Mouse (Mus musculus) T-helper 1 cell (primary cell): ENCODE results near the gene Sec24b.

Experiments used
- in situ Hi-C: fragments of 300-600 bp; cut with MboI, MseI; formaldehyde crosslinking; loops from one replicate; pipeline ENCODE4 v1.15.1; 2025; ENCODE audit warnings: high pct_unique_total_duplicates

The Sec24b gene

DNA sequence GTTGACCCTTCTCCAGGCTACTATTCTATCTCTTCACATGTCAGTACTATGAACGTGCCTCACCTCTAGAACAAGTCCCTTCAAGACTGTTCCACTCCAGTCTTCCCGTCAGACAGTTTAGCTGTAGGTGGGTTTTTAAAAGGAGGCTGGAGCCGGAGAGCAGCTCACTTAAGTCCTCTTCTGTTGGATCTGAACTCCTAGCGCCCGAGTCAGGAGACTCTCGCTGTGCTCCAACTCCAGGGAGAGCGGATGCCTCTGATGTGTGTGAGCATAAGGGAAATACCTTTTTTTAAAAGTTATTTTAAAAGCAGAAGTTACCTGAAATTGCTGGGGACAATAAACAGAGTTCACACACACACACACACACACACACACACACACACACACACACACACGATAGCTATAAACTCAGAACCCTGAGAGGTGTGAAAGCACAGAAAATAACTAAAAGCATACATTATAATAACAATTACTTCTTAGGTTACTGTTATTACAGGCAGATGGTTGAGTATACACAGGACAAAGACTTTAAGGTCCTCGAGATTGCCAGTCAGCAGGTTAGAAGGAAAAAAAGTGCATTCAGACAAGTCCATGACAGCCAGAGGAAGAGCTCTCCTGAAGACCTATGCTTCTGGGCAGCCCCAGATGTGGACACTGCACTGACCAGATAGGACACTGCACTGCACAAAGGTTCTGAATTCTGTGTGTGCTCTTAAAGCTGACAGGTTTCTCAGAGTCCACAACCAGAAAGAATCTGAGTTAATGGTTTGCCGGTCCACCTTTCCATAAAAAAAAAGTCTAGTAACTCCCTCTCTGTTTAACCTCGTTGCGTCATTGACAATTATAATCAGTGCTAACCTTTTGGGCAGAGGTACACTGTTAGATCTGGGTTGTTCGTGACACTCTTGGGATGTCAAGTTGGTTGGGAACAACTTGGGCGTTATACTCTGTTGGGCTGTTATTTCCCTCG lies 5.7 kb downstream of the Sec24b start:
- in situ Hi-C loops = no loop called here

DNA sequence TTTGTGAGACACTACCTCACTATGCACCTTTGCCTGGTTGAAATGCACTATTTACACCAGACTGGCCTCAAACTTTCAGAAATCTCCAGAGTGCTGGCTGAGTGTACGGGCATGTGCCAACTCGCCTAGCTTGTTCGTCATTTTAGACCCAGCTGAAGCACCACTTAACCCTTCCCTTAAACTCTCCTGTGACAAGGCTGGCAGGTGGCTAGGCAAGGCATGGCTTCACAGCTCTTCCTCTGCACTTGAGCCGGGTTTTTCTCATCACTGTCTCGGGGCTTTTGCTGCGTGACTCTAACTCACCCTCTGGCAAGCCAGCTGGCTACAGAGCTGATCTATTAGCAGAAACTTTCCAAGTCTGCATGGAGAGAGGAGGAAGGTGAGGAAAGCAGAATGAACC lies 6.8 kb downstream of the Sec24b start:
- in situ Hi-C loops = no loop called here

DNA sequence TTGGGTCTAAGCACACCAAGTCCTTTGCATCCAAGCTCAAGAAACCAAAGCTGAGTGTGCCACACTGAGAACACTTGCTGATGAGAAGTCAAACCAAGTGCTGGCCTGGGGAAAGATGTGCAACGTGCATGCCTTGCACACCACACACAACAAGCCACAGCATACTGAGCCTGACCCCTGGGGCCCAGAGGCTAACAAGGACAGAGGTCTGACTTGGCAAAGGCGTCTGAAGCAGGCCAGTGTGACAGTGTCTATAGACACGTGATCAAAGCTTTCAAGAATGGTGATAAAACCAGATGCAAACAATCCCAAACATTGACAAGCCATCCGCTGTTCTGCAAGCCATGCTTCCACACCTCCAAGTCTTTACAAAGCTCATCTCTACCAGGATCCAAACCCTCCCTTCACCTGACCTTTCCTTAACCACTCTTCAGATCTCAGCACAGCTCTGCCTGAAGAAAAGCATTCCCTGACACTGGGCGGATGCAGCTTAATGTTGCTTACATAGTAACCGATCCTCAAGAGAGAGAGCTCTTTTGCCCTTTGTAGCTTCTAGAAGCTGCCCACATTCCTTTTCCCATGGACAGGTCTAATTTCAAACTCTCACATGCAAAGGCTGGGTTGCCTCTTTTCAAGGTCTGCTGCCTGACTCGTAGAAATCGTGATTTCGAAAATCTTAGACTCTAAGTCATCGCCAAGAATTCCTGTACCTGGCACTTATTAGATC lies 7.8 kb downstream of the Sec24b start:
- in situ Hi-C loops = no loop called here

DNA sequence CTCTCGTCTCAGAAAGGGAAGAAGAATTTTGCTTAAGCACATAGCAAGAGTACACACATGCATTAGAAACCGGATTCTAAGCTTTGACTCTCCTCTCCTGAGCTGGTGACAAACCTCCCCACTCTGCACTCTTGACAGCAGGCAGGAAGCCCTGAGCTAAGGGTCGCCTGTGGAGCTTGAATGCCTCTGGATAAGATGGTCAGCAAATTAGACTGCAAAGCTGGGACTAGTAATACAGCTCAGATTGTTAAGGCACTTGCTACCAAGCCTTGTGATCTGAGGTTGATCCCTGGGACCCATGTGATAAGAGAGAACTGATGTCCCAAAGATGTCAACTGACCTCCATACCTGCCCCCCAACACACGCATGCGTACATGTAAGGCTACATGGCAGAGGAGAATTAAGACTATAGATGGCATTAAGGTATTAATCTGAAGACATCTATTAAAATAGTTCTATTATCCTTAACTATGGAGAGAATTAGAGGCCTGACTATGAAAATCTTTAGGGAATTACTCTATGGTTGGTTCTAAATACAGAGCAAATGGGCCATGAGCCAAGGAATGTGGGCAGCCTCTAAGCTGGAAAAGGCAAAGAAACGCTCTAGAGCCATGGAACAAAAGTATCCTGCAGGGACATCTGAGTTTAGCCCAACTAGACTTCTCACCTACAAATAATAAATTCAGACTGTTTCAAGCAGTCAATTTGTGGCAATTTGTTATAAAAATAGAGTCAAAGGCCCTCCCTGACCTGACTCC lies 8.6 kb downstream of the Sec24b start:
- in situ Hi-C loops = no loop called here

DNA sequence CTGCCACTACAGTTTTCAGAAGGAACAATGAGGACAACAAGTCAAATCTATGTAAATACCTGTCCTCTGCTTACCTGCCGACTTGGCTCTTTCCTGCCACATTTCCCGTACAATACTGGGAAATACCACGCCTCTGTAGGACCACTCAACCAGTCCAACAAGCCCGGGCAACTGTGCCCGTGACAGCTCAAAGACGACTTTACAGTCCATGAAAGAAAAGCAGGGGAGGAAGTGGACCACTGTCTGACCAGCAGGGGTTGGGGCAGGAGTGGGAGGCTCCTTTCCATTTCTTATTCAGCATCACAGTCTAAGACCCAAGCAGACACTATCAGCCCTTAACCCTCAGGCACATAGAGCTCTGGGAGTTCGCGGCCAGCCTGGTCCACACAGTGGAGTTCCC lies 9.2 kb downstream of the Sec24b start:
- in situ Hi-C loops = no loop called here

DNA sequence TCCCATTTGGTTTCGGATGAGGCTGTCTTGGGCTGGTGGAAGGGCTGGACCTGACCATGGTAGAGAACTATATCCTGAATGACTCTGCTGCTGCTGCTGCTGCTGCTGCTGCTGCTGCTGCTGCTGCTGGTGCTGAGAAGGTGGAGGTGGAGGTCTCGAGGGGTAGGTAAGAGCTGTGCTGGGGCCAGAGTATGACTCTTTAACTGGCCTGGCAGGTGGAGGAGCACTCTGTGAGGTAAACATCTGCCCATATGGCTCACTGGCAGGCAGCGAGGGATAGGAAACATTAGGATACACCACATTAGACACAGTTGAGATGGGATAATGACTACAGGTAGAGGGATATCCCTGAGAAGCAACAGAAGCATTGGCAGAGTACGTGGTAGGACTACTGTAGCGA lies 20.6 kb downstream of the Sec24b start:
- in situ Hi-C loops = no loop called here

DNA sequence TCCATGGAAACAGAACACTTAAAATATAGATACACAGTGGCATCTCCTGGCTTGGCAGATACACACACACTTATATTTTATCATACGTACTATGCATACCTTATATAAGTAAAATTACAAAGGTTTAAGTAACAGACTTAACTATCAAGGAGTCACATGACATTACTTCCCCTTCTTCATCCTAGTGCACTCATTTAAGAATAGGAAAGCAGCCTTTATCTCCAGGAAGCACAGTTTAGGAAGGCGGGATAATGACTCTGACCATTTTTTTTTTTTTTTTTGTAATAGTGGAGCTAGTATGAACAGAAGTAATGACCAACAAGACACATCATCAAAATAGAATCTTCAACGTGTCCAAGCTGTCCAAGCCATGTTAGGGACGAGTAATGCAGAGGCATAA lies 21.3 kb downstream of the Sec24b start:
- in situ Hi-C loops = no loop called here

DNA sequence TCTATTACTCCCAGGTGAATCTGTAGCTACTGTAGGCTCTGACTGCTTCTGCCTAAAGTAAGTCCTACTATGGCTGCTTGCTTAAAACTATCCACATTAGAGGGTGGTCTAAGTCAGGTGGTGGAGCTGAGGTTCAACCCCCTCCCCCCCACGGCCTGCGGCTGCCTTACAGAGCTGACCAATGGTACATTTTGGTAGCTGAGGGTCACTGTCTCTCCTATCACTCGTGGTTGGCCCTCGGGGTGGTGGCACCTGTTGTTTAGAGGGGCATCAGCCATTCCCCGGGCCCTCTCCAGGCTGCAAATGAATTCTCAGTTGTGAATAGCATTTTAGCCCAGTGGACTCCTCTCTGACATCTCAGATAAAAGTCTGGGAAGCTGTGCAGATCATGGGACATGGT lies 32.6 kb downstream of the Sec24b start:
- in situ Hi-C loops = no loop called here

DNA sequence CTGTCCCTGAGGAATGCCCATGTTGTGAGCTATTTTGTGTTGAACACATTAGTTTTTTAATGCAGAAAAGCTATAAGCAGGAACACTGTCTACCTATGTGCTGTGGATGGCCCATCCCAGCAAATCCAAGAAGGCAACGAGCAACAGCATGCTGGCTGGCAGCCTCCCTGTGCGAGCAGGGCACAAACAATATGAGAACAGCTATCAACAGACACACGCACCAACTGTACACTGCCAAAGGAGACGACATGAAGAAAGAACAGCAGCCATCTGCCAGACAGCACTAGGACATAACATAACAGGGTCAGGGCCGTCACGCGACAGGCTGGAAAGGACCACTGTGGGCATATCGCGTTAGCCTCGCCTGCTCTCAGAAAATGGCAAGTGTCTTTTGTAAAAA lies 35.2 kb downstream of the Sec24b start:
- in situ Hi-C loops = no loop called here

DNA sequence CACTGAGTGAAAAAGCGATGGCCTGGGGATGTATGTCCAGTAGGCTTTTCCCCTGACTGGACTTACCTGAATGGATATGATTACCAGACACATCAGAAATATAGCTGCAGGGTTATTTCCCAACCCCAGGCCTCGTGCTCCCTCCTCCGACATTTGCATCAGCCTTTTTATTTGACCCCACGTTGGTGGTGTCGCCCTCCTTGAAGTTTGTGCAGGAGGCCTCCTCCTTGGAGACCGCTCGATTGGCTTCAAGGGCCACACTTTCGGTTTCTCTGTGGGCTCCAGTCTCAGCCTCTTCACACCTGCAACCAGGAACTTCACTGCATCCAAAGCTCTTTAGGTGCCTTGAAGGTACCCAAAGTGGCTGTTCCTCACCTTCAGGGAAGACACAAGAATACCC lies 35.8 kb downstream of the Sec24b start:
- in situ Hi-C loops = no loop called here

DNA sequence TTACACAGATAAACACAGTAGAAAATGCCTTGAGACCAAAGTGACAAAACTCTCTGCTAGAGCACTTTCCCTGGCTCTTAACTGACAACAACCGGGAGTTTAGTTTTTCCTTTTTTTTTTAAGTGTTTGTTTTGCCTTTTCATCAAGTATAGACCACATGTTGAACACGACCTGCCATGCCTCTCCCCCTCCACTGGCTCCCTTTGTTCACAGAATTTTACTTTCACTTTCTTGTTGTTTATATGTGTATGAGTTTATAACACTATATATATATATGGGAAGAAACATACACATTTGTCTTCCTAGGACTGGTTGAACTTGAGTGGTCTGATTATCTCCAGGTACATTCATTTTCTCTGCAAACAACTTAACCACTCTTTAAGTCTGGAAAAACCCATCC lies 48.4 kb downstream of the Sec24b start:
- in situ Hi-C loops = no loop called here

DNA sequence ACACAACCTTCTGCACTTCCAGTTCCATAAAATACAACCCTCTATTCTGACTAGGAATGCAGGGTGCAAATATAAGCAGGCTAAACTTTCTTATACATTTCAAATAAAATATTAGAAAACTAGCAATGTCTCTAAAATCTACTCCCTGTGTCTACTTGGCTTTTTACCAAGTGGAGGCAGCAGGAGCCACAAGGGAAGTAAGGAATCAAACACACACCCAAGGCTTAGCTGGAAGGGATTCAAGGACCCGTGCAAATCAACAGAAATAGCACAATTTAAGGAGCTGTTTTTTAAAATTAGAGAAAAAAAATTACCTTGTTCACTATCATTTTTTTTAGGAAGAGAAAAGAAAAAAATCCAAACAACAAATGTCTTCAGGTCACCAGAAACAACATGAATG lies 50.1 kb downstream of the Sec24b start:
- in situ Hi-C loops = no loop called here

DNA sequence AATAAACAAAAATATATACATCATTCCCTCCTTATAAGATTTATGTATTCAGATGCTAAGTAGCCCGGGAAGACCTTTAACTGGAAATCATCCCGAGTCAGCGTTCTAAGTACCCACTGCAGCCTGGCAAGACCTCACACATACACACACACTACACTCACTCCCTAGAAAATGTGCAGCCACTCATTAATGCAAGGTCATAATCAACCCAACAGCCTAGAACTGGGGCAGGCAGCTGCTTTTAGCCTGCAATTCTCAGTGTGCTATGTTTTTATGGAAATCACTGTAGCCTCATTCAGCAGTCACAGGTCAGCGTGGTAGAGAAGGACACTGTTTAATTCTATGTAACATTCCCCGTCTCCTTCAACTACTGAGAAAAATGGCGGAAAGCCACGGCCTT lies 55.2 kb downstream of the Sec24b start:
- in situ Hi-C loops = no loop called here

DNA sequence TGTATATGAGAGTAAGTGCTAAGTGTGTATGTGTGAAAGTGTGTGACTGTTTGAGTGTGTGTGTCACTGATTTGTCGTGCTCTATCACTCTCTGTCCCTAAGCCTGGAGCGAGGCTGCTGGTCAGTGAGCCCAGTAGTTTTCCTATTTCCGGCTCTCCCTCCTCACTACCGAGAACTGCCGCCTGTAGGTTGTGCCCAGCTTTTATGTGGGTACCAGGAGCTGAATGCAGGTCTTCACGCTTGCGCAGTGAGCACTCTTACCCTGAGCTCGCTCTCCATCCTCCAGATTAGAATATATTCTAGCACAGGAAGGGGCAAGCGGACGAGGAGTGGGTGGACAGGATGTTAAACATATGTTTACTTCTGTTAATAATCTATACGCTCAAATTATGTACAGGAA lies 60.4 kb downstream of the Sec24b start:
- in situ Hi-C loops = no loop called here

DNA sequence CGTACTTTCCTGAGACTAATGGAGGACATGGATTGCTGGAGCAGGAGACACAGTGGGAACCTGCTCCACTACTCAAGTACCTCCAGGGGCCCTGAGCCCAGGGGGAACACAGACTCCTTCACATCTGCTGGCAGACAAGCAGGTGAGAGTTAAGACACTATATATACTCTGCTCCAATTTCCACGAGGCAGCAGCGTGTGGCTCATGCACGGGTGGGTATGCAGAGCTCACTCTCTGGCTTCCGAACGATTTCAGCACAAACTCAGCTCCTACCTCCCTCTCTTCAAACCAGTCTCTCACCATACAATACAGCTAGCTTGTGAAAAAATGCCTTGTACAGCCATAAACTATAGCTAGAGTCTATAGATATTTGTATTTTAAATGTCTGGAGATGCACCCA lies 62.8 kb downstream of the Sec24b start:
- in situ Hi-C loops = no loop called here

DNA sequence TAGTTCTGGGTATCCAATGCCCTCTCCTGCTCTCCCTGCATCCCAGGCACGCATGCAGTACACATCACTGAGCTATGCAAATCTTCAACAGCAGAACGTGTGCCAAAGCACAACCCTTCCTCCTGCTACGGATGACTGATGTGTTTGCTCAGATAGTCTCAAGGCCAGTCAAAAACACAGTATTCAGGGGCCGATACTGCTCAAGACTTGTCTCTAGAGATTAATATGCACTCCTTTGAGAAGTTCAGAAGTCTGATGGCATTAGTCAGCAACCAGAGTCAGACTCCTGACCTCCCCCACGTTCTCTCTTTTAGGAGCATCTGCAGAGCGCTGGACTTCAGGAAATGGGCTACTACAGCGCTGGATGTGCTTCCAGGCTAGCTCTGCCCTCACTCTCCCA lies 63.4 kb downstream of the Sec24b start:
- in situ Hi-C loops = no loop called here

DNA sequence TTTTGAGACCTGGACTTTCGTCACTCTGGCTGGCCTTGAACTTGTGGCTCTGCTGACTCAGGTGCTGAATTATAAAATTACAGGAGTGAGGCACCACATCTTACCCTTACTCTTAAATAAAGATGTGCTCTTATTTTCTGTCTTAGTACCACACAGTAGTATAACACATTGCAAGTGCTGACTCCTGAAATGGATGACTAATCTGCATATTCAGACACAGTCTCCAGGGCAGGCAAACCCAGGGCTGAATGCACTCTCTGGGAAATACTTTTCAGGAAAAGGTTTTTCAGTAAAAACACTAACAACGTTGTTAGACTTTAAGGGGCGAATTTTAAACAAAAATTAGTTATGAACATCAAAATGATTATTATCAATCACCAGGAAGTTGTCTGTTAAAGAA lies 64.0 kb downstream of the Sec24b start:
- in situ Hi-C loops = no loop called here

DNA sequence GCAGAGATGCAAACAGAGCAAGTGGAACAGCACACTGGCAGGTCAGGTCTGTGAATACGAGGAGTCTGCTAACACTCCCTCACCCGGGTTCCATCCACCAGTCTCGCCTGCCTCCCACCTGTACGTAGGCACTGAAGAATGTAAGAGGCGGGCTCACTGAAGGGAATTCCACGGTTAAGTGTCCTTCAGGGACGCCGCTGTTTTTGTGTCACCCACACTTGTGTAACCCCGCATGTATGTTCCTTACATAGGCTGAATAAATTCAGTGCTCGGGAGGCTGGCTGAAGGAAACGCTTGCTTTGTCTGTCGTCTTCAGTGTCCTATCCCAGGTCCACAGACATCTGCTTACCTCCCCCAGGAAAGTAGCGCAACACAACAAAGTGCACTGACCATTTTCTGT lies 74.1 kb downstream of the Sec24b start:
- in situ Hi-C loops = no loop called here

DNA sequence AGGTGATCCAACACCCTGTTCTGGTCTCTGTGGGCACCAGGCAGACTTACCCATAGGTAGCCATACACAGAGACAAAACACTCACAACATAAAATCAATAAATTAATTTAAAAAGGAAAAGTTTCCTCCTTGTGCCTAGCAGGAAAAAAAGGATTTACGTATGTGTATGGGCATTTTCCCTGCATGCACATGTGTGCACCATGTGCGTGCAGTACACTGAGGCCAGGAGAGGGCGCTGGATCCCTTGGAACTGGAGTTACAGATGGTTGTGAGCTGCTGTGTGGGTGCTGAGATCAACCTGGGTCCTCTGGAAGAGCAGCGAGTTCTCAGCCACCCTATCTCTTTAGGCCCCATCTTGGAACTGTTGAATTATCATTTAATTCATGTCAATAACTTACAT lies 76.0 kb downstream of the Sec24b start:
- in situ Hi-C loops = no loop called here

DNA sequence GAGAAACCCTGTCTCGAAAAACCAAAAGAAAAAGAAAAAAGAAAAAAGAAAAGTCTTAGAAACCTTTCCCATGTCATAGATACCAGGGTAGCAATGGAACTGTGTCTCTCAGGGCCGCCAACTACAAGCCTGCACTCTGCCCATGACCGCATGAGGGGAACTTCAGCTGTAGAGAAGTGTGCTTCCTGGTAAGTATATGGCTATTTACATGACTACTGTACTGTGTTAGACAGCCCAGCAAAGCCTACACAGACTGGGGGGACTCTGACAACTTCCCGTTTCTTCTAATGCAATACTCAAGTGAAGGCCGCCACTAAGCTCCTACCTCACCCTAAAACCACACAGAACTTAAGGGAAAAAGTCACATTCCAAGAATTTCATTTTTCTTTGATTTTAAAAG lies 76.6 kb downstream of the Sec24b start:
- in situ Hi-C loops = no loop called here

DNA sequence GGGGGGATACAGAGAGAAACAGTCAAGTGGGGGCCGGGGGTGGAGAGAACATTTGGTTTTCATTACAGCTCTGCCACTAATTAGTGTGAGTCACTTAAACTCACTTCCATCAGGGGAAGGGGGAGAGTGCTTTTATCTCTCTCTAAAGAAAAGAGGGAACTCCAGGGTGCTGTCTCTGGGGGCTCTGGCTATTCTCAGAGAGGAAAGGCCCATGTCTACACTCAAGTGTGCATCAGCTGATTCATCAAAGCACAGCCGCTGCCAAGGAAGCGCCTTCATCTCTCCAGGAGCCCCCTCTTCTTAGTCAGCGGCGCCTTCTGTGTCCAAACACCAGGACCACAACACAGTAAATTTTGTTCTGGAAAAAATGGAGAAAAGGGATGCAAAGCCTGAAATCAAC lies 79.1 kb downstream of the Sec24b start:
- in situ Hi-C loops = no loop called here

DNA sequence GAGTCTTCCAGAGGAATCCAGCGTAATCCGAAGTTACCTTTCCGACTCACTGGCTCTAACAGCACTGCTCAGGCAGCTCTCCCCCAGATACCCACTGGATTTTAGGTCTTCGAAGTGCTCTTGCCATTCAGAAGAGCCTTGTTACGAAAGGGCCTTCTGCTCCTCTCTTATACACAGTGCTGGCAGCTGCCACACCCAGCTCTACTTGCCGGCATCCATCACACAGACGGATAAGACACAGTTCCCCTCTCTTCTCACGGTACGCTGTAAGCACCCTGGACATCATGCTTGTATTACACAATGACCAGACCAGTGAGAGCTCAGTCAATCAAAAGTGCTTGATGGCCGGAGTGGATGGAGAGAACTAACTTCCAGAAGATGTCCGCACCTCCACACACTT lies 79.6 kb downstream of the Sec24b start:
- in situ Hi-C loops = no loop called here
